Mouse (Mus musculus): ENCODE data around the gene Src. TPM values are rescaled to one million over a fixed set of nuclear protein-coding genes. Genes with fewer than 3 reads are reported as not detected.

The Src gene
- total RNA-seq, 2 experiments from 2014 or later, result 92.7 to 101 TPM

DNA sequence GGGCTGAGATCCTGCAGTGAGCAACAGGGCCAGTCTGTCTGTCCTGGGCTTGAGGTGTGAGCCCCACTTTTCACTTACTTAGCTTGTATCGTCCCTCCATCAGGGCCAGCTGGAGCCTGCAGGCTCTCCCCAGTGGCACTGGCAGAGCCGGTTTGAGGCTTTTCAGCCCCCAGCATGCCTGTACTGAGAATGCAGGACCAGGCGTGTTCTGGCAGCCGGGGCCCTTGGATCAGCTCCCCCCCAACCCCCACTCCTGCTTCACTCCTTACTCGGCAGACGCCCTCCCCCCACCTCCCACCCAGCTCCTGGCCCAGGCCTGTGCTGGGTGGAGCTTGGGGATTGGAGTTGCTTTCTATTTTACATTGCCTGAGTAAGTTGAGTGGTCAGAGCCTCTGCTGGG lies 16.3 kb downstream of the Src start:
- DNase-seq (ENCODE audit: low spot score in 2 of 2), result peak; percentile 60 to 77

DNA sequence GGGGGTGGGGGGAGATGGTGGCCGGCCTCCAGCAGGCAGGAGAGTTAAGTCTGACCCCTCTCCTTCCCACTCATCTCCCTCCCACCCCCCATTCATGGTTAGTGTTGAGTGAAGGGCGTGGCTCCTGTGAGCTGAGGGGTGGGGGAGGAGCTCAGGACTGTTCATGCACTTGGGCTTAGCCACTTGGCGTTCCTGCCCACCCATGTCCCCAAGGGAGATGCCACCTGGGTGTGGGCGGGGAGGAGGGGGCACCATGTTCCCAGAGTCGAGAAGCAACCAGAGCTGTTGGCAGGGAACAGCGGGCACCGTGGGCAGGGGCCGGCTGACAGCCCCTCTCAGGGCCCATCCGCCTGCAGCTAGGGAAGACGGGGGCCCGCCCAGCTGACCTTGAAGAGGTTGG lies 18.3 kb downstream of the Src start:
- DNase-seq (ENCODE audit: low spot score in 2 of 2), result no peak

DNA sequence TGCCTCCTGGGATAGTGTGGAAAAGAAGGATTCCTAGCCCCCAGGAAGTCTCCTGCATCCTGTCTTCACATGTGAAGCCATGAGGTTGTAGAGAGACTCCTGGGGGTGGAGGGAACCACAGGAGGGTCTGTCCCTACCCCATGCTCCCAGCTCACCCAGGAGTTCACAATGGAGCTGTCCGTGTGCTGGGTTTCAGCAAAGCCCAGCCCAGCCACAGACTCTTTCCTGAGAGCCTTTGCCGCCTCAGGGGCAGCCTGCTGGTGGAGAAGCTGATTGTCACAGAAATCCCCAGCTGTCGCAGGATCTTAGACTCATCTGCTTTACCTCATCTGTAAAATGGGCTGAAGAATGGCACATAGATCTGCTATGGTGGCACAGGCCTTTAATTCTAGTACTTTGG lies 18.9 kb downstream of the Src start:
- DNase-seq (ENCODE audit: low spot score in 2 of 2), result no peak

DNA sequence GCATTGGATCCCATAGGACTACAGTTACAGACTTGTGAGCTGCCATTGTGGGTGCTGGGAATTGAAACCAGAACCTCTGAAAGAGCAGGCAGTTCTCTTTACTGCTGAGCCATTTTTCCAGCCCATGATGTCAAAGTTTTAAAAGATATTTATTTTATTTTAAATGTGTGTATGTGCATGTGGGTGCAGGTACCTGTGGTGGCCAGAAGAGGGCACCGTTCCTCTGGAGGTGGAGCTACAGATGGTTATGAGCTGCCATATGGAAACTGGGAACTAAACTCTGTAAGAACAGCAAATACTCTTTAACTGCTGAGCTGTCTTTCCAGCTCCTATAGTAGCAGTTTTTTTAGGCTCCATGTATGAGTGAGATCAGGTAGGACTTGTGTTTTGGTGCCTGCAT lies 23.1 kb downstream of the Src start:
- DNase-seq (ENCODE audit: low spot score in 2 of 2), result no peak

DNA sequence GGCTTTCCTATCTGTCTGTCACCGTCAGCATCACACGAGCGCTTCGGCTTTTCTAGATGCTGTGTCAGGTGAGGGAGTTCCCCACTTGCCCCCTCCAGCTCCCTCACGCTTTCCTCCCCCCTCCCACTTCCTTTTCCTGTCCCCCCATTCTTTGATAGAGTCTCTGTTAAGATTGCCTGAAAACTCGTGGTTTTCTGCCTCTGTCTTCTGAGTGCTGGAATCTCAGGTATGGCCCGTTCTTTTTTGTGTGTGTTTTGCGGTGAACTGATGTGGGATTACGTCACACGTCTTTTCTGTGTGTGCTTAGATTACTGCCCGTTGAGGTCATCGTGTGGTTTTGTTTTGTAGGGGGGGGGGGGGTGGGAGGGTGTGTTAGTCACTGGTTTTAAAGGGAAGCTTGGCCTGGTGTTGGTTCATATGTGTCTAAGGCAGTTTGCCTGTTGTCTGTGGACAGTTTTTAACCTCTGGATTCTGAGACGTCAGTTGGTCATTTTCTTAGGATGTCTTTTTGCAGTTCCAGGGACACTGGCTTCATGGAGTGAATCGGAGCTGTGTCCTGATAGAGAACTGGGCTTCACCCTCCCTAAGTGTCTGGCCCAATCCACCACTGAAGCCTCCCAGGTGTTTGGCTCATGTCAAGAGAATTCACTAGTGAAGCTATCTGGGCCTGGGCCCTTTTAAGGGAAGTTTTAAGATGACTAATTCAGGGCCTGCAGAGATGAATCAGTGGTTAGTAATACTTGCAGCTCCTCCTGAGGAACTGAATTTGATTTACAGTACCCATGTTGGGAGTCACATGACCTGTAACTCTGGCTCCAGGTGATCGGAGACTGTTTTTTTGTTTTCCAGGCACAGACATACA lies 29.3 kb downstream of the Src start:
- DNase-seq (ENCODE audit: low spot score in 2 of 2), result no peak

DNA sequence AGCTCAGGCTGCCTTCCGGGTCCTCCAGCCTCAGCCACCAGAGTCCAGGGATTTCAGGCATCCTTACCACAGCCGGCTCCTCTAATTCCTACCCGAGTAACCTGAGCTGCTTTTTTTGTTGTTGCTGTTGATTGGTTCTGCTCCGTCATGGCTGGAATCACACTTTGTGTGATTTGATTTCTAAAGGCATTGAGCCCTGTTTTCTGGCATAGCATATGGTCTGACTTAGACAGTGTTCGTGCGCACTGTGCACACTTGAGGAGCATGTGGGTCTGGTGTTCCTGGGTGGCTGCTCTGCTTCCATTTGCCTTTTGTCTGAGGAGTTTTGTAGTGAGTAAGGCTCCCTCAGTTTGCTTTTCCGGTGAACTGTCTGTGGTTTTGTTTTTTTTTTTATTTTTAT lies 30.1 kb downstream of the Src start:
- no peak for DNase-seq (ENCODE audit: low spot score in 2 of 2)

DNA sequence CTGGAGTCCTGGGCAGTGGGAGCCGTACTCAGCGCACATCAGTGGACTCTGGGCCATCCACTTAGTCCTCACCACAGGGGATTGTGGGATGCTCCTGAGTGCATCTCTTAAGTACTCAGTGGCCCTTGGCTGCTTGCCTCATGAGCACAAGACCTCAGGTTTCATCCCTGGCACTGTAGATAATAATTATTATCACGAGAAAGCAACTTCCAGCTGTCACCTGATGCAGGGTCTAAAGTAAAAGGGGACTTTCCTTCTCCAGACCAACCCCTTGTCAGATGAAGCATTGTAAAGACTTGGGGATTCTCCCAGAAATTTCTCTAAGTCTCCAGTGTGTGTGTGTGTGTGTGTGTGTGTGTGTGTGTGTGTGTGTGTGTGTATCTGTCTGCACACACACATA lies 32.7 kb downstream of the Src start:
- DNase-seq (ENCODE audit: low spot score in 2 of 2), result no peak

DNA sequence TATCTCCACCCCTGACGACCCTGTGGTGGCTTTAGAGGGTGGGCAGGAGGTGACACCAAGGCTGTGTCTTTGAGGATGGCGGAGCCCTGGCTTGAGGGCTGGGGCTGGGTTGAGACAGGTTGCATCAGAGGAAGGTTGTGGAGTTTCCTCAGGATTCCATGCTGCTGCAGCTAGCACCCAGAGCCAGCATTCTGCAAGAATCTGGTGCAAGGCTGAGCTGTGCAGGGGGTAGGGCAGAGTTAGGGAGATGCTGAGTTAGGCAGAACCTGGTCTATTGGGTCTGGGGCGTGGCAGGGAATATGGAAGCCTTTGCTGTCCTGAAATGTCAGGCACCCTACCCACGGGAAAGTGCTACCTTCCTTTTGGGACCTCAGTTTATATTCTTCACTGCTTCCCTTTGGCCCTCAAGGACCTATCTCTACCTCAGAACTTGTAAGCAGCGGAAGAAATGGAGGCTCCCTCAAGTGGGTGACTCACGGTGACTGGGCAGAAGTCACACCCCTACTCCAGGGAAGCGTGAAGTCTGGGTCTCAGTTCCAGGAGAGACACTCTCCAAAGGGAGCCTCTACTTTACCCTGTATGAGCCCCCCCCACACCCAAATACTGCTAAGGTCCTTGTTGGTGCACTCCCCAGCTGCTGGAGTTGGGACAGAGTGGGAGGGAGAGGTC lies 33.3 kb downstream of the Src start:
- no peak for DNase-seq (ENCODE audit: low spot score in 2 of 2)

DNA sequence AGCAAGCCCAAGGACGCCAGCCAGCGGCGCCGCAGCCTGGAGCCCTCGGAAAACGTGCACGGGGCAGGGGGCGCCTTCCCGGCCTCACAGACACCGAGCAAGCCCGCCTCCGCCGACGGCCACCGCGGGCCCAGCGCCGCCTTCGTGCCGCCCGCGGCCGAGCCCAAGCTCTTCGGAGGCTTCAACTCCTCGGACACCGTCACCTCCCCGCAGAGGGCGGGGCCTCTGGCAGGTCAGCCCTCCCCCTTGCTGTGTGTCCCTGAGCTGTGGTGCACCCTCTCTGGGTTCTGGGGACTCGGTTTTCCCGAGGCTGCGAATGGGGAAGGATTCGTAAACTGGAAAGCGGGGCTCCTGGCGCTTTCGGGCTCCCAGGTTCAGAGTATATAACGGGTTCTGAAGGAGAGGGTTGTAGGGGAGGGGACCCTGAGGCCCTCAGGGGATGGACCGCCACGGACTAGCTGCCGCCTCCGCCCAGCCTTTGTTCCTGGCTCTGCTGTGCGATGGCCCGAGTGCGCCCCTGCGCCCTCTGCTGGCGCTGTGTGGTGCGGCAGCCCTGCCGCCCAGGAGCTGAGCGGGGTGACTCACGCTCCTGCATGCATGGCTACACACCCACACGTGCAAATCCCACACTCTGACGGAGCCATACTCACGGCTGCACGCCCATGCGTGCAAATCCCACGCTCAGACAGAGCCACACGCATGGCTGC lies 39.0 kb downstream of the Src start:
- DNase-seq (ENCODE audit: low spot score in 2 of 2), result peak; percentile 95 to 97

DNA sequence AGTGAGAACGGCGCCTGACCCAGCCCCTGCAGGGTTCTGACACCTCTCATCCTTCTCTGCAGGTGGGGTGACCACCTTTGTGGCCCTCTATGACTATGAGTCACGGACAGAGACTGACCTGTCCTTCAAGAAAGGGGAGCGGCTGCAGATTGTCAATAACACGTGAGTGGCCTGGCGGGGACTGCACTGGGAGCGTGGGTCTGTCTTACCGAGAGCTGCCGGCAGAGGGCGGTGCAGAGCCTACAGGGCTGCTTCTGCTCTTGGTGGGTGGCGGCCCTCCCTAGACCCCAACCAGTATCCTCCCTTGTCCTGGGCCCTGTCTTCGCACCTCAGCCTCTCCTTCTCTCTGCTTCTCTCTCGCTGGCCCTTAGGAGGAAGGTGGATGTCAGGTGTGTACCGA lies 40.2 kb downstream of the Src start:
- DNase-seq (ENCODE audit: low spot score in 2 of 2), result peak; percentile 95

DNA sequence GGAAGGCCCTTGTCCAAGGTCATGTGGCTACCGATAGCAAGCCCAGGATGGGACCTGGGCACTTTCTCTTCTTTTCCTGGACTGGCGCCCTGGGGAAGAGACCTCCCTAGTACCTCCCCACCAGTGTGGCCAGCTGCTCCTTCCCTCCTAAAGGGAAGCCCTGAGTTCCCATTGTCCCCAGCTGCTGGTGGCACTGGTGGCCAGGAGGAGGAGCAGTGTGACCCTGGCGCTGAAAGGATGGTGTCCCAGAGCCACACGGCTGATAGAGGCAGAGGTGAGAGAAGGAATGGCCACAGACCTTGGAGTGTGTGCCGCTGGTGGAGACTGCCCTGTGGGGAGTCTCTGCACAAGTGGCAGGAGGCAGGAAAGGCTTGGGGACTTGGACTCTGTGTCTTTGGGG lies 41.5 kb downstream of the Src start:
- no peak for DNase-seq (ENCODE audit: low spot score in 2 of 2)

DNA sequence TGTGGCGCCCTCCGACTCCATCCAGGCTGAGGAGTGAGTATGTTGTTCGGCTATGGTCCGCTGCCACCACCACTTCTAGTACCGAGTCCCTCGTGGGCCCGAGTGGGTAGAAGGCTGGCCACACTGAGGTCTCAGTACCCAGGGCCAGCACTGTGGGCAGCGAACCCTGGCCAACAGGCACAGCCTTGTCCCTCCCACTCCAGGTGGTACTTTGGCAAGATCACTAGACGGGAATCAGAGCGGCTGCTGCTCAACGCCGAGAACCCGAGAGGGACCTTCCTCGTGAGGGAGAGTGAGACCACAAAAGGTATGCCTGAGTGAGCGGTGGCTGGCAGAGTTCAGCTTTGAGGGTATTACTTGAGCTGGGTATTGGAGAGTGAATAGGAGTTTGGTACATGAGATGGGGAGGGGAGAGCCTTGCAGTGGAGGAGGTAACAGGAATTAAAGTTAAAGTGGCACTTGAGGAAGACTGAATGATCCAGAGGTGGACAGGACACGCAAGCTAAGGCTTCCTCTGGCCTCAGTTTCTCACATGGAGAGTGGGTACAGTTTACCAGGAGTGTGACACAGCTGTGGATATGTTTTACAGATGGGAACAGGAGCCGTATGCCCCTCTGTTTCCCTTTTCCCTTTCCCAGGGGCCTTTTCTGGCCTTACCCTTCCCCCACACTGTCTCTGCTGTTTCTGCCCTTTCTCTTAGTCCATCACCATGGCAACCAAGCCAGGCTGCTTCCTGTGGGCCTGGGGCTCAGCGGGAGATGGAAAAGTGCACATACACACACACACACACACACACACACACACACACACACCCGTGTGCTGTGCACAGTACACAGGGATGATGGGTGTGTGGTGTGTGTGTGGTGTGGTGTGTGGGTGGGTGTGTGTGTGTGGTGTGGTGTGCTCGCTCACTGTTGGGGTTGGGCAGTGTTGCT lies 44.8 kb downstream of the Src start:
- no peak for DNase-seq (ENCODE audit: low spot score in 2 of 2)

DNA sequence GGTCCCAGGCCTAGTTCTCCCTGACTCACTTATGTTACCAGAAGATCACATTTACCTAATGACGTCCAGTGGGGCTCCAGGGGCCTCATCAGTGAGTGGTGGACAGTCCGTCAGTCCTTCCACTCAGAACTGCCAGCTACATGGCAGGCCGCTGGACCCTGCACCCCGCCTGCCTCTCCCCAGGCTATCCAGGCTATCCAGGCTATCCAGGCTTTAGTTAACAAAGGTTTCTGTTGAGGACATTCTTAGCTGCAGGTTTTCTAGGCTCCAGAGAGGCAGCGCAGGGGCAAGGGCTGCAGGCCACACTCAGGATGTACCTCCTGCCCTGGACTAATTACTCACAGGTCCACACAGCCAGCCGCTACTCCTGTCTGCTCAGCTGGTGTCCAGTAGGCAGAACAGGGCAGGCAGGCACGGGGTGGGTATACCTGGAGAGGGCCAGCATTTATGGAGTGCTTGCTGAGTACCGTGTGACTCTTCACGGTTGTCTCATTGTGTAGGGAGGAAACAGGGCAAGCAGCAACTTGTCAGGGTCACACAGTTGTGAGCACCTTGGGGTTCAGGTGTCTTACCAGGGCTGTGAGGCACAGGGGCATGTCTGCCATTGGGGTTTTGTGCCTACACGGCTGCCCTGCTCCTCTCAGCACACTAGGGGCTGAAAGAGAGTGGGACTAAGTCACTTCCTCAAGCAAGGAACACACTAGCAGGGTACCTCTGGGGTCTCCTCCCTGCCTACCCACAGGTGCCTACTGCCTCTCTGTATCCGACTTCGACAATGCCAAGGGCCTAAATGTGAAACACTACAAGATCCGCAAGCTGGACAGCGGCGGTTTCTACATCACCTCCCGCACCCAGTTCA lies 45.9 kb downstream of the Src start:
- DNase-seq (ENCODE audit: low spot score in 2 of 2), result no peak

DNA sequence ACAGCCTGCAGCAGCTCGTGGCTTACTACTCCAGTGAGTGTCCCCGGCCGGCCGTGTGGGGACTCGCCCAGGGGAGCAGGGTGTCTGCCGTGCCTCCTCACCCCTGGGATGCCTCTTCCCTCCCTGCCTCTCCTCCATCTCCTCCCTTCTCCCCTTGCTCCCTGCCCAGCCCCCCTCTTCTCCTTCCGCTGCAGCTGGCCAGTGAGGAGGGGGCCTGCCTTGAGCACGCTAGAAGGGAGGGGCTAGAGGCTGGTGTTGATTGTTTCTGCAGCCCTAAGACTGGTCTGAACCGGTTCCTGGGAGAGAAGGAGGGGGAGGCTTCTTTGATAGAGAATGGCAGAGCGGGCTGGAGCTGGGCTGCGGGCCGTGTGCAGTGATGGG lies 46.5 kb downstream of the Src start:
- peak; percentile 62 to 72 for DNase-seq (ENCODE audit: low spot score in 2 of 2)

DNA sequence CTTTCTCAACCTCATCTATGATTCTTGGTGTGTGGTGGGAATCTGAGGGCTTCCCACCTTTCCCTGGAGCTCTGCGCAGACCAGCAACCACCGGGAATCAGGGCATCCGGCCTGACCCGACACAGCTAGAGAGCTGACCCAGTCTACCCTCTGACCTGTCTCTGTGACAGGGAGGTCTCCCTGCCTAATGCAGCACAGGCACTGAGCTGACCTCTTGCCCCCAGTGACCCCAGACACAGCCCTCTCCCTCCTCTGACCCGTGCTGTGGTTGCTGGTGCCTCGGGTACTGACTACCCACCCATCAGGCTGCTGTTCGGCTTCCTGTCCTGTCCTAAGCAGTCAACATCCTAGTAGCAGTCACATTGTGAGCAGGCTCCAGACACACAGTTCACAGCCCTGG lies 48.6 kb downstream of the Src start:
- no peak for DNase-seq (ENCODE audit: low spot score in 2 of 2)

DNA sequence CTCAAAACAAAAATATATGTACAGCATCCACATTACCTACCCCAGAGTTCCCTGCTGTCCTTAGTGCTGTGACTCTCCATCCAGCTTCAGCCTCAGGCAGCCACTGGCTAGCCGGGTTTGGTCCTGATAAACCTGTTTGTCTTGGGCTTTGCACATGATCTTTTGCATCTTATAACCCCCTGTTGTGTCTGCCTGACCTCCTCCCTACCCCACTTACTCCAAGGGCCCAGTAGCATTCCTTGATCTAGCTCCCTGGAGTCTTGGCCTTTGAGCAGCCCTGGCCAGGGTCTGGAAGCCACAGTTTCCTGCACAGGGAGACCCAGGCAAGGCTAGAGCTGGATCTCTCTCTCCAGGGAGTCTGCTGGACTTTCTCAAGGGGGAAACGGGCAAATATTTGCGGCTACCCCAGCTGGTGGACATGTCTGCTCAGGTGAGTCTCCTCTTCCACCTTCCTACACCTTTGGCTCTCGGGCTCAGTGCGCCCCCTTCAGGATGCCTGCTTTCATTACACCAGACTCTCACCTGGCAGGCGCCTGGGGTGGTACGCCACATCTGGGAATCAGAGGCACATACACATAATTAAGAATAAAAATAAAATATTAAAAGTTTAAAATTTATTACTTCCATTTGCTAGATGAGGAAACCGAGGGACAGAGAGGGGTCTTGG lies 50.0 kb downstream of the Src start:
- no peak for DNase-seq (ENCODE audit: low spot score in 2 of 2)

DNA sequence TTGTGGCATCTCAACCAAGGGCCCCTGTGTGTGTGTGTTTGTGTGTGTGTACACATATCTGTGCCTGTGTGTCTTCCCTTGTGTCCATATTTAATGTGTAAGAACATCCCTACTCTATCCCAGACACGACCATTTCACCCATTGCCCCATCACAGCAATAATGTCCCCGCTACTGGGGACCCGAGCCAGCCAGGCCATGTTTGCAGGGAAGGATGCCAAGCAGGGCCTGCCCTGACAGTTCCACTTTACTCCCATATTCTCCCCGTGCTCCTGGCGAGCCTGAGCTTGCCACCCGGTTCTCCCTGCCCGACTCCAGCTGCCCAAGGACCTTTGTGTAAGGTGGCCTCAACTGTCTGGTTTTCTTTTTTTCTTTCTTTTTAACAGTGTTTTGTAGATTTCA lies 53.0 kb downstream of the Src start:
- no peak for DNase-seq (ENCODE audit: low spot score in 2 of 2)

DNA sequence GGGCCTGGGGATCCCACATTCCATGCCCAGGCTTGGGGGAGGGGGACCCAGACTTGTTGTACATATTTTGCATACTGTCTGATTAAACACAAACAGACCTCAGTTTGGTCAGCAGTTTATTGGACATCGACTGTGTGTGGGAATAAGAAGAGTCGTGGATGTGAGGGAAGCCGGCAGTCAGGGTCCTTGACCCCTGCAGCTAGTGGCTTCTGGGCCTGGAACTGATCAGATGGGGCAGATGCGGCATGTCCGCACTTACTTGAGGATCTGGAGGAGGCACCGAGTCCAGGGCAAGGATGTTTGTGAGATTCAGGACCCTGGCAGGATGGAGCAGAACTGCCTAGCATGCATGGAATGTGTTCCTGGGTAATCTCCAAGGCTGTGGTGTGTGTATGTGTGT lies 53.5 kb downstream of the Src start:
- DNase-seq (ENCODE audit: low spot score in 2 of 2), result no peak

DNA sequence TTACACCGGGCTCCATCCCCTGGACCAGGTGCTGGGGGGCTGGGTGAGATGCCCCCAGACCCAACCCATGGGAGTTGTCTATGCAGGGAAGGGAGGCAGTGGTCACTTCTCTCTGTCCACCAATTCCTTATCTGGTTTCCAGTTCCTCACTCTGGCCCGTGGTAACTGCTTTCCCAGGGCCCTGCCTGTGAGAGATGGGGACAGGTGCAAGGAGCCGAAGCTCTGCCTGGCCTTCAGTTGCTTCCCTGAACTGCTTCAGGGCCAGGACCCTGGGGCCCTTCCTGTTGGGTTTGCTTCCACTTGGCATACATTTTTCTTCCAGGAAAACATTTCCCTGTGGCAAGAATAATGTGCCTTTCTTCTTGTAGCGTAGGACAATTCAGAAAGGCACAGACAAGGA lies 54.2 kb downstream of the Src start:
- no peak for DNase-seq (ENCODE audit: low spot score in 2 of 2)

DNA sequence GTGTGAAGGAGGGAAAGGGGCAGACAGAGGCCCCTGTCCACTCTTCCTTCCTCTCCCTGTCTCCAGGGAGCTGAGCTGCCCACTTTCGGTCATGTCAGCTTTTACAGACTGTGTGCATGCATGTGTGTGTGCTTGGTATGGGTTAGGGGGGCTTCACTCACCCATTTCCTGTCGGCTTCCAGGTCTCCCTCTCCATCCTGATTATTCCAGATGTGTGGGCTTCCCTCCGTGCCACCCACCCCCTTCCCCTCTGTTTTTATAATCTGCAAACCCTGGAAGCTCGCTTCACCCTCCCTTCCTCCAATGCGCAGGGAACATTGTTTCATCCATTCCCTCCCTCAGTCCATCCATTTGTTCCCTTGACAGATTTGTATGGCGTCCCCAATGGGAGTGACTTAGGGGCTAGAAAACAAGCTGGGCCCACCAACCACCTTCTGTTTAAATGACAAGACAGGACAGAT lies 56.1 kb downstream of the Src start:
- no peak for DNase-seq (ENCODE audit: low spot score in 2 of 2)

All from layer of hippocampus, postnatal 10 days (tissue).